Mouse (Mus musculus) lung, embryonic 15.5 days (tissue): ENCODE data around the gene Usp10. TPM values are rescaled to one million over a fixed set of nuclear protein-coding genes. Genes with fewer than 3 reads are reported as not detected.

Experiments used
- ATAC-seq: fragments of 200-750 bp; cut with Nextera tagmentation; 2 replicates; pipeline ENCODE4 v1.8.0; 2017; ENCODE audit warnings: moderate number of reproducible peaks, borderline replicate concordance; ENCODE audit not compliant: low FRiP score, low TSS enrichment; ENCODE audit errors: extremely low read depth
- H3K27ac ChIP-seq: fragments of 300-500 bp; sonication (generic); 2 replicates; pipeline ENCODE4 v1.5.1; 2015; ENCODE audit warnings: moderate library complexity, mild to moderate bottlenecking, inconsistent platforms
- H3K27me3 ChIP-seq: fragments of 300-500 bp; sonication (generic); 2 replicates; pipeline ENCODE4 v1.6.1; 2015; ENCODE audit warnings: inconsistent platforms
- H3K36me3 ChIP-seq: fragments of 300-500 bp; sonication (generic); 2 replicates; pipeline ENCODE4 v1.6.1; 2015; ENCODE audit warnings: inconsistent platforms
- H3K4me1 ChIP-seq: fragments of 300-500 bp; sonication (generic); 2 replicates; pipeline ENCODE4 v1.6.1; 2015; ENCODE audit warnings: inconsistent platforms
- H3K4me2 ChIP-seq: fragments of 300-500 bp; sonication (generic); 2 replicates; pipeline ENCODE4 v1.6.1; 2015; ENCODE audit warnings: inconsistent platforms, mild to moderate bottlenecking, moderate library complexity
- H3K4me3 ChIP-seq: fragments of 300-500 bp; sonication (generic); 2 replicates; pipeline ENCODE4 v1.5.1; 2015; ENCODE audit warnings: mild to moderate bottlenecking, inconsistent platforms
- H3K9ac ChIP-seq: fragments of 300-500 bp; sonication (generic); 2 replicates; pipeline ENCODE4 v1.6.1; 2015; ENCODE audit warnings: inconsistent platforms
- H3K9me3 ChIP-seq: fragments of 300-500 bp; sonication (generic); 2 replicates; pipeline ENCODE4 v1.6.1; 2016; ENCODE audit warnings: inconsistent platforms
- WGBS: fragments of 180-500 bp; shearing (Covaris S2); methylation state at CpG from one replicate; pipeline ENCODE4 v1.1.7; 2015; 5-methylcytosine and 5-hydroxymethylcytosine counted together
- polyA plus RNA-seq: library from polyadenylated mRNA; unstranded; fragments of >200 nt; fragmentation: Nextera tagmentation; extraction: Ambion mirVana; gene quantifications from 2 replicates; pipeline ENCODE4 v1.2.1, GENCODE M21; 2015

Gene Usp10
- polyA plus RNA-seq, 1 experiment from 2014 or later = 135 TPM

- Histone ChIP-seq H3K9ac (no peak overlapping the region), H3K9me3 (no peaks in the 10 kb centered on the region), H3K4me2 (no peak overlapping the region), H3K36me3 (peaks cover 54% of the 10 kb centered on the region), H3K27me3 (no peaks in the 10 kb centered on the region), H3K27ac (no peak overlapping the region), H3K4me1 (no peaks in the 10 kb centered on the region), H3K4me3 (no peak overlapping the region)
- 94% methylated on average over 18 of the region's 18 CpGs for WGBS
- no peak for ATAC-seq
Measured at GRCm38 (mm10) chr8:119941471-119941870, 31.3 kb downstream of the Usp10 start.

DNA sequence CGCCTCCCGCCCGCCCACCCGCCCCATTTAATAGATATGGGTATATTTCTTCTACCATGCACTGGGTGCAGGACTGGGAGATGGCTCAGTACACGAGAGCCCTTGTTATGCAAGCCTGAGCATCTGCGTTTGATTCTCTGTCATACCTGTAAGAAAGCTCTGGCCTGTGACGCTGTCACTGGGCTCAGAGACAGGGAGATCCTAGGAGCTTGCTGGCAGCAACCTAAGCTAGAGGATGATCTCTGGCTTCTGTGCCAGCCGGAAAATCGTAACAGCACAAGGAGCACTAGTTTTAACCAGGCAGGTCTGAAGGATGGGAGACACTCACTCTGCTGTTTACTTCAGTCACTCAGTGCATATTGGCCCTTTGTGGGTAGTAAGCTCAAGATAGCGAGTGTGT lies 33.5 kb downstream of the Usp10 start:
- no peak overlapping the region for H3K4me3 ChIP-seq
- H3K27ac ChIP-seq = no peak overlapping the region
- H3K9ac ChIP-seq = no peak overlapping the region
- H3K36me3 ChIP-seq = peaks cover 55% of the 10 kb centered on the region
- H3K27me3 ChIP-seq = no peaks in the 10 kb centered on the region
- no peaks in the 10 kb centered on the region for H3K4me1 ChIP-seq
- WGBS = 92% methylated on average over 10 of the region's 10 CpGs
- no peak for ATAC-seq
- H3K9me3 ChIP-seq = no peaks in the 10 kb centered on the region
- no peak overlapping the region for H3K4me2 ChIP-seq

DNA sequence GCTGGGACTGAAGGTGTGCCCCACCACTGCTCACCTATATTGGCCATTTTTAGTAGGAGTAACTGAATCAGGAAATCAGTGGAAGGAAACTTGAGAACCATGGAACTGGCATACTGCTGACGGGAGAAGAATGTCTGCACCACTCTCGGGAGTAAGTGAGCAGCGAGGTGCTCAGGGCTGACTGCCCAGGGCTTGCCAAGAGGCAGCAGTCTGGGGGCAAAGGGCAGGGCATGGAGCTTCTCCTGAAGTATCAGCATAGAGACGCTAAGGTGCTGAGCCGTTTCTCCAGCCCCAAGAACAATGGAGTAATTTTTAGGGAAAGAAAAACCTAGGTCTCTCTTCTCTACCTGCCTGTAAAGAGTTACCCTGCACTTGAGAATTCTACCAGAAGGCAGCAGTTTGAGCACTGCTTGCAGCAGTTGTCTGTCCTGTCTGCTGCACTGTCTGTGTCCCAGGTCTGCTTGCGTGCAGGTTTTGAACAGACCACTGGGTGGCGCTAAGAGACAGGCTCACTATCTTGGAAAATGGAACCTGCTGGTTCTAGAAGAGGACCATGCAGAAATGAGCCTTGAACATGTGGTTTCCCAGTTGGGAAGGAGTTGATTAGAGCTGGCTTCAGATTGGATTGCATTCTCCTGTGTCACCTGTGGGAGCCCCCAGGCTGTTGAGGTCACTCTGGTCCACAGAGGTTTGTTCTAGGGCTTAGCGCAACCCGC lies 34.1 kb downstream of the Usp10 start:
- no peak overlapping the region for H3K4me3 ChIP-seq
- WGBS = 52% methylated on average over 9 of the region's 9 CpGs
- H3K36me3 ChIP-seq = peaks cover 61% of the 10 kb centered on the region
- H3K9ac ChIP-seq = no peak overlapping the region
- no peaks in the 10 kb centered on the region for H3K4me1 ChIP-seq
- no peaks in the 10 kb centered on the region for H3K9me3 ChIP-seq
- no peak for ATAC-seq
- no peak overlapping the region for H3K4me2 ChIP-seq
- no peaks in the 10 kb centered on the region for H3K27me3 ChIP-seq
- no peak overlapping the region for H3K27ac ChIP-seq

DNA sequence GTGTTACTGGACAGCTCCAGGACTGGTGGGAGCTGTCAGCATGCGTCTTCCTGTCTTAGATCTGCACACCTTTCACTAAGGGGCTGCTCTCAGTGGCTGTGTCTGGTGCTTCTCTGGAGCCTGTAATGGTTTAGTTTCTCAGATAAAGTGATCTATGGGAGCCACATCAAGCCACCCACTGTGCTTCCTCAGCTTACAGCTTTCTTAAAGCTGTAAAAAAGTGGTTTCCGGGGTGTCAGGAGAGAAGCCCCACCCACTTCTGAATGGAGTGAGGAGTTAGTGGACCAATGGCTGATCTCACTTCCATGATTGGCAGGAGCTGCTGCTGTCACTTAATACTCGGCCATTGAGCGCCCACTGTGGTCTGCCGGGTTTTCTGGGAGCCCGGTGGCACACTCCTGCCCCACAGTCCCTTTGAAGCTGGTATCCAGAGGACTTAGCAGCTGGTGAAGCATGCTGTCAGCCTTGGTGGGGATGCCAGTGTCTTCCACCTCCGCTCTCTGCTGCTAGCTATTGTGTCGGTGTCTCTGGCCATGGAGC lies 36.2 kb downstream of the Usp10 start:
- no peak for ATAC-seq
- 73% methylated on average over 8 of the region's 8 CpGs for WGBS

GRCm38 (mm10) chr8:119947653-119948052 lies 37.5 kb downstream of the Usp10 start:
- 66% methylated on average over 19 of the region's 19 CpGs for WGBS
- H3K4me3 ChIP-seq = no peak overlapping the region
- H3K27ac ChIP-seq = no peak overlapping the region
- H3K9me3 ChIP-seq = no peaks in the 10 kb centered on the region
- H3K4me2 ChIP-seq = no peak overlapping the region
- no peak for ATAC-seq
- no peaks in the 10 kb centered on the region for H3K4me1 ChIP-seq
- H3K36me3 ChIP-seq = peaks cover 72% of the 10 kb centered on the region
- H3K9ac ChIP-seq = no peak overlapping the region
- no peaks in the 10 kb centered on the region for H3K27me3 ChIP-seq

More for the DNA sequence above, 36.2 kb downstream of the Usp10 start:
- no peaks in the 10 kb centered on the region for H3K4me1 ChIP-seq
- no peaks in the 10 kb centered on the region for H3K9me3 ChIP-seq
- no peak overlapping the region for H3K4me3 ChIP-seq
- H3K4me2 ChIP-seq = no peak overlapping the region
- H3K9ac ChIP-seq = no peak overlapping the region
- H3K27me3 ChIP-seq = no peaks in the 10 kb centered on the region
- peaks cover 73% of the 10 kb centered on the region for H3K36me3 ChIP-seq
- no peak overlapping the region for H3K27ac ChIP-seq

GRCm38 (mm10) chr8:119948340-119948739 lies 38.2 kb downstream of the Usp10 start:
- Histone ChIP-seq H3K36me3 (peaks cover 72% of the 10 kb centered on the region), H3K4me2 (no peak overlapping the region), H3K4me1 (no peaks in the 10 kb centered on the region), H3K9me3 (no peaks in the 10 kb centered on the region), H3K27me3 (no peaks in the 10 kb centered on the region), H3K27ac (no peak overlapping the region), H3K9ac (no peak overlapping the region), H3K4me3 (no peak overlapping the region)
- 76% methylated on average over 15 of the region's 15 CpGs for WGBS
- no peak for ATAC-seq

DNA sequence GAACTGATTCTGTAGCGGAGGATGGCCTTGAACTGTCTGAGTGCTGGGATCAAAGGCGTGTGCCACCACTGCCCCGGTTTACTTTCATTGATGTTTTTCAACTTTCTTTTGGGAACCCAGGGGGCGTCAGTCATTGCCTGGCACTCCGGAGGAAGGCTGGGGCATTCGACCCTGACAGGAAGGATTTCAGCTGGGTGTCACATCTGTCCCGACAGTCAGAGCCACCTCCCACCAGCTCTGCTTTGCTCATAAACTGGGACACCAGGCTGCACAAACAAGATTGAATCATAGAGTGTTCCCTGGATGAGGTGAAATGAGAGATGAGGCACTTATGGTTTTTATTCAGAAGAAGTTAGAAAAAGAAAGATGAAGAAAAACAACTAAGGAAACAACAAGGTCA lies 42.1 kb downstream of the Usp10 start:
- H3K9ac ChIP-seq = no peak overlapping the region
- no peak for ATAC-seq
- 66% methylated on average over 7 of the region's 7 CpGs for WGBS

GRCm38 (mm10) chr8:119952747-119953146 lies 42.6 kb downstream of the Usp10 start:
- 85% methylated on average over 5 of the region's 5 CpGs for WGBS

More for the DNA sequence above, 42.1 kb downstream of the Usp10 start:
- H3K36me3 ChIP-seq = peaks cover 89% of the 10 kb centered on the region
- H3K4me2 ChIP-seq = no peak overlapping the region
- no peaks in the 10 kb centered on the region for H3K27me3 ChIP-seq
- no peaks in the 10 kb centered on the region for H3K4me1 ChIP-seq
- no peak overlapping the region for H3K4me3 ChIP-seq
- H3K9me3 ChIP-seq = no peaks in the 10 kb centered on the region
- H3K27ac ChIP-seq = no peak overlapping the region

GRCm38 (mm10) chr8:119955333-119955732 lies 45.2 kb downstream of the Usp10 start:
- WGBS = 90% methylated on average over 8 of the region's 8 CpGs
- H3K4me2 ChIP-seq = no peak overlapping the region
- no peak for ATAC-seq
- no peak overlapping the region for H3K4me3 ChIP-seq
- H3K27ac ChIP-seq = no peak overlapping the region
- no peaks in the 10 kb centered on the region for H3K4me1 ChIP-seq
- no peaks in the 10 kb centered on the region for H3K9me3 ChIP-seq
- H3K27me3 ChIP-seq = no peaks in the 10 kb centered on the region
- H3K9ac ChIP-seq = no peak overlapping the region
- H3K36me3 ChIP-seq = peaks cover 75% of the 10 kb centered on the region

More at GRCm38 (mm10) chr8:119952747-119953146, 42.6 kb downstream of the Usp10 start:
- no peaks in the 10 kb centered on the region for H3K4me1 ChIP-seq
- H3K27me3 ChIP-seq = no peaks in the 10 kb centered on the region
- H3K9me3 ChIP-seq = no peaks in the 10 kb centered on the region
- H3K4me3 ChIP-seq = no peak overlapping the region
- H3K9ac ChIP-seq = no peak overlapping the region
- H3K36me3 ChIP-seq = peaks cover 89% of the 10 kb centered on the region
- H3K4me2 ChIP-seq = no peak overlapping the region
- ATAC-seq = no peak
- H3K27ac ChIP-seq = no peak overlapping the region

GRCm38 (mm10) chr8:119958076-119958475 lies 47.9 kb downstream of the Usp10 start:
- H3K36me3 ChIP-seq = peaks cover 49% of the 10 kb centered on the region
- no peak for ATAC-seq
- no peak overlapping the region for H3K9ac ChIP-seq
- no peaks in the 10 kb centered on the region for H3K27me3 ChIP-seq
- no peak overlapping the region for H3K27ac ChIP-seq
- no peak overlapping the region for H3K4me3 ChIP-seq
- no peaks in the 10 kb centered on the region for H3K9me3 ChIP-seq
- no peak overlapping the region for H3K4me2 ChIP-seq
- 92% methylated on average over 10 of the region's 10 CpGs for WGBS
- H3K4me1 ChIP-seq = no peaks in the 10 kb centered on the region

- H3K27ac ChIP-seq = no peak overlapping the region
- H3K27me3 ChIP-seq = no peaks in the 10 kb centered on the region
- no peak overlapping the region for H3K4me3 ChIP-seq
- H3K36me3 ChIP-seq = peaks cover 23% of the 10 kb centered on the region
- no peaks in the 10 kb centered on the region for H3K9me3 ChIP-seq
- no peaks in the 10 kb centered on the region for H3K4me1 ChIP-seq
- no peak overlapping the region for H3K9ac ChIP-seq
- WGBS = 52% methylated on average over 5 of the region's 5 CpGs
- 0 out of 2 replicates have a peak, but pooled peaks have one; percentile 42 for ATAC-seq
- H3K4me2 ChIP-seq = no peak overlapping the region
Measured at GRCm38 (mm10) chr8:119960531-119961104, 50.5 kb downstream of the Usp10 start.

GRCm38 (mm10) chr8:119964859-119965258 lies 54.7 kb downstream of the Usp10 start:
- Histone ChIP-seq H3K4me3 (no peak overlapping the region), H3K9ac (no peak overlapping the region), H3K9me3 (no peaks in the 10 kb centered on the region), H3K27ac (no peak overlapping the region), H3K4me1 (no peaks in the 10 kb centered on the region), H3K4me2 (no peak overlapping the region), H3K36me3 (no peaks in the 10 kb centered on the region), H3K27me3 (no peaks in the 10 kb centered on the region)
- no peak for ATAC-seq
- 46% methylated on average over 4 of the region's 4 CpGs for WGBS
